Mouse (Mus musculus) CH12.LX (cell line): ENCODE data around the gene Srd5a1. TPM values are rescaled to one million over a fixed set of nuclear protein-coding genes. Genes with fewer than 3 reads are reported as not detected.

Experiments used
- DNase-seq: peaks from one replicate; pipeline ENCODE4 v3.0.0-alpha.2; 2013; ENCODE audit errors: extremely low read depth
- H3K27ac ChIP-seq: 2 replicates; pipeline ENCODE4 v1.5.1; 2012; ENCODE audit warnings: low read depth, mild to moderate bottlenecking, control low read depth, moderate library complexity; ENCODE audit not compliant: insufficient read depth
- H3K27me3 ChIP-seq: replicated peaks from 2 replicates; pipeline ENCODE3; 2012; ENCODE audit warnings: inconsistent platforms
- H3K36me3 ChIP-seq, 2 experiments: replicated peaks in 1 of 2; 2 replicates each; pipeline versions ENCODE3 to v1.6.1; 2012; ENCODE audit warnings: inconsistent platforms in 1 of 2, low read length in 1 of 2, mild to moderate bottlenecking in 1 of 2, mixed read lengths in 1 of 2, moderate library complexity in 1 of 2; ENCODE audit not compliant: control insufficient read depth in 1 of 2, insufficient read depth in 1 of 2
- H3K4me1 ChIP-seq, 2 experiments: 2 replicates each; pipeline ENCODE4 v1.6.1; 2012; ENCODE audit warnings: inconsistent platforms in 1 of 2, moderate library complexity in 1 of 2; ENCODE audit not compliant: insufficient read depth in 2 of 2, control insufficient read depth in 1 of 2
- H3K4me2 ChIP-seq: 2 replicates; pipeline ENCODE4 v1.6.1; 2012; ENCODE audit warnings: low read depth, mild to moderate bottlenecking, control low read depth; ENCODE audit not compliant: poor library complexity, insufficient read depth, severe bottlenecking
- H3K4me3 ChIP-seq, 3 experiments: fragments of 150-350 bp in 1 of 3; sonication (generic) in 1 of 3; replicated peaks in 1 of 3; 2 replicates each; pipeline versions ENCODE3 to v1.5.1; 2011 to 2012; ENCODE audit warnings: low read depth in 2 of 3, low read length in 2 of 3, mild to moderate bottlenecking in 2 of 3, moderate library complexity in 2 of 3, control low read depth in 1 of 3, improper control_type of control experiment in 1 of 3, inconsistent platforms in 1 of 3, mixed read lengths in 1 of 3; ENCODE audit not compliant: poor library complexity in 1 of 3
- H3K79me2 ChIP-seq: replicated peaks from 2 replicates; pipeline ENCODE4 v1.6.1; 2012; ENCODE audit warnings: mild to moderate bottlenecking, moderate library complexity; ENCODE audit not compliant: control insufficient read depth, poor library complexity, insufficient read depth, severe bottlenecking; ENCODE audit errors: extremely low read depth
- H3K9ac ChIP-seq: 2 replicates; pipeline ENCODE4 v1.6.1; 2012; ENCODE audit warnings: low read depth, mild to moderate bottlenecking, control low read depth, moderate library complexity; ENCODE audit not compliant: insufficient read depth
- H3K9me3 ChIP-seq: replicated peaks from 2 replicates; pipeline ENCODE3; 2012; ENCODE audit warnings: low read length, inconsistent platforms, mixed read lengths
- BHLHE40 ChIP-seq: IDR thresholded peaks from 2 replicates; pipeline ENCODE4 v1.6.1; 2011; ENCODE audit warnings: mild to moderate bottlenecking, low read depth, low read length, improper control_type of control experiment
- CHD1 ChIP-seq: IDR thresholded peaks from 2 replicates; pipeline ENCODE4 v1.6.1; 2012; ENCODE audit warnings: low read depth, low read length, improper control_type of control experiment, inconsistent platforms
- E2F4 ChIP-seq: IDR thresholded peaks from 2 replicates; pipeline ENCODE4 v1.6.1; 2011; ENCODE audit warnings: low read depth, low read length, improper control_type of control experiment; ENCODE audit not compliant: insufficient replicate concordance
- ETS1 ChIP-seq: conservative IDR thresholded peaks from 2 replicates; pipeline ENCODE4 v1.6.1; 2012; ENCODE audit warnings: low read depth, mild to moderate bottlenecking, inconsistent platforms, low read length, improper control_type of control experiment, moderate library complexity
- GABPA ChIP-seq: IDR thresholded peaks from 2 replicates; pipeline ENCODE4 v1.6.1; 2012; ENCODE audit warnings: low read depth, low read length, improper control_type of control experiment, inconsistent platforms; ENCODE audit not compliant: insufficient replicate concordance
- HCFC1 ChIP-seq: IDR thresholded peaks from 2 replicates; pipeline ENCODE4 v1.6.1; 2012; ENCODE audit warnings: low read depth, mild to moderate bottlenecking, inconsistent platforms, low read length, improper control_type of control experiment
- IRF4 ChIP-seq: IDR thresholded peaks from 2 replicates; pipeline ENCODE4 v1.6.1; 2014; ENCODE audit warnings: low read depth, mild to moderate bottlenecking, inconsistent platforms, low read length, improper control_type of control experiment
- JUN ChIP-seq: IDR thresholded peaks from 2 replicates; pipeline ENCODE4 v1.6.1; 2011; ENCODE audit warnings: low read depth, mild to moderate bottlenecking, low read length, improper control_type of control experiment, moderate library complexity; ENCODE audit not compliant: insufficient read depth
- JUND ChIP-seq: conservative IDR thresholded peaks from 2 replicates; pipeline ENCODE4 v1.6.1; 2011; ENCODE audit warnings: low read depth, low read length, improper control_type of control experiment
- MAFK ChIP-seq: IDR thresholded peaks from 2 replicates; pipeline ENCODE4 v1.6.1; 2011; ENCODE audit warnings: low read length, improper control_type of control experiment; ENCODE audit not compliant: insufficient replicate concordance
- MEF2A ChIP-seq: IDR thresholded peaks from 2 replicates; pipeline ENCODE4 v1.6.1; 2014; ENCODE audit warnings: low read depth, mild to moderate bottlenecking, inconsistent platforms, low read length, improper control_type of control experiment, borderline replicate concordance
- MXI1 ChIP-seq: IDR thresholded peaks from 2 replicates; pipeline ENCODE4 v1.6.1; 2011; ENCODE audit warnings: mild to moderate bottlenecking, low read depth, low read length, improper control_type of control experiment
- MYC ChIP-seq: IDR thresholded peaks from 2 replicates; pipeline ENCODE4 v1.6.1; 2011; ENCODE audit warnings: low read depth, mild to moderate bottlenecking, improper control_type of control experiment, low read length
- POLR2A ChIP-seq: IDR thresholded peaks from 2 replicates; pipeline ENCODE4 v1.6.1; 2011; ENCODE audit warnings: low read depth, mild to moderate bottlenecking, improper control_type of control experiment, low read length
- POLR2AphosphoS2 ChIP-seq: IDR thresholded peaks from 2 replicates; pipeline ENCODE4 v1.6.1; 2011; ENCODE audit warnings: low read depth, low read length, improper control_type of control experiment
- RAD21 ChIP-seq: IDR thresholded peaks from 2 replicates; pipeline ENCODE4 v1.6.1; 2011; ENCODE audit warnings: low read depth, mild to moderate bottlenecking, low read length, improper control_type of control experiment, moderate library complexity
- RCOR1 ChIP-seq: conservative IDR thresholded peaks from 2 replicates; pipeline ENCODE4 v1.6.1; 2012; ENCODE audit warnings: low read depth, mild to moderate bottlenecking, inconsistent platforms, low read length, improper control_type of control experiment
- SMC3 ChIP-seq: IDR thresholded peaks from 2 replicates; pipeline ENCODE4 v1.6.1; 2011; ENCODE audit warnings: low read depth, low read length, improper control_type of control experiment
- TBP ChIP-seq: conservative IDR thresholded peaks from 2 replicates; pipeline ENCODE4 v1.6.1; 2011; ENCODE audit warnings: low read depth, low read length, improper control_type of control experiment
- TCF12 ChIP-seq: IDR thresholded peaks from 2 replicates; pipeline ENCODE4 v1.6.1; 2014; ENCODE audit warnings: low read depth, mild to moderate bottlenecking, inconsistent platforms, low read length, improper control_type of control experiment
- UBTF ChIP-seq: IDR thresholded peaks from 2 replicates; pipeline ENCODE4 v1.6.1; 2012; ENCODE audit warnings: low read depth, mild to moderate bottlenecking, inconsistent platforms, low read length, improper control_type of control experiment, moderate library complexity
- ZC3H11A ChIP-seq: IDR thresholded peaks from 2 replicates; pipeline ENCODE4 v1.6.1; 2012; ENCODE audit warnings: low read depth, mild to moderate bottlenecking, inconsistent platforms, low read length, improper control_type of control experiment
- ZMIZ1 ChIP-seq: IDR thresholded peaks from 2 replicates; pipeline ENCODE4 v1.6.1; 2012; ENCODE audit warnings: low read depth, mild to moderate bottlenecking, inconsistent platforms, low read length, improper control_type of control experiment
- dilution Hi-C: fragments of 300-500 bp; cut with MboI; formaldehyde crosslinking; loops from 2 replicates; pipeline ENCODE4 v1.14.3; 2020; ENCODE audit warnings: low sequenced_read_pairs; ENCODE audit not compliant: extremely low pct_unique_long_range_greater_than_20kb, extremely low pct_ligation_motif_present
- in situ Hi-C: fragments of 300-500 bp; cut with MboI; formaldehyde crosslinking; loops from 3 replicates; pipeline ENCODE4 v1.14.3; 2019; ENCODE audit warnings: low sequenced_read_pairs, low pct_ligation_motif_present, low pct_unique_long_range_greater_than_20kb, mixed read lengths
- polyA plus RNA-seq: library from polyadenylated mRNA; unstranded; fragments of >175 nt; gene quantifications from 2 replicates; pipeline ENCODE4 v1.2.1, GENCODE M21; 2012; ENCODE audit warnings: low read depth; ENCODE audit not compliant: insufficient read length
- total RNA-seq, 2 experiments: library from RNA; depleted of rRNA; stranded (reverse); fragments of 300-350 nt in 1 of 2; fragments of >200 nt in 1 of 2; gene quantifications; 2 replicates each; pipeline ENCODE4 v1.2.3; 2012 to 2014

The Srd5a1 gene
- total and polyA plus RNA-seq, 3 experiments = 1.2 to 2.4 (median 2.3) TPM

- Histone ChIP-seq H3K36me3 (peaks cover 51 to 79% of the 10 kb centered on the region in 2 experiments), H3K9me3 (no peaks in the 10 kb centered on the region), H3K27ac (no peak overlapping the region), H3K27me3 (no peaks in the 10 kb centered on the region), H3K4me2 (no peak overlapping the region), H3K9ac (no peak overlapping the region)
- dilution Hi-C loops = no loop called here
- no peak for DNase-seq
- in situ Hi-C loops = no loop called here
- no peak for TF ChIP-seq ZMIZ1
- no peak for TF ChIP-seq IRF4
- TF ChIP-seq GABPA = no peak
- no peak for TF ChIP-seq CHD1
- TF ChIP-seq TCF12 = no peak
- TF ChIP-seq JUND = no peak
- no peak for TF ChIP-seq E2F4
- TF ChIP-seq RAD21 = no peak
- no peak for TF ChIP-seq SMC3
- TF ChIP-seq POLR2AphosphoS2 = no peak
- TF ChIP-seq MYC = no peak
- no peak for TF ChIP-seq ZC3H11A
- no peak for TF ChIP-seq BHLHE40
- TF ChIP-seq JUN = no peak
- TF ChIP-seq POLR2A = no peak
- no peak for TF ChIP-seq MXI1
- TF ChIP-seq UBTF = no peak
- TF ChIP-seq, all 38 proteins: peak for 0
- Histone ChIP-seq H3K4me3 (no peak overlapping the region), H3K4me1 (peaks cover 10 to 18% of the 10 kb centered on the region in 2 experiments), H3K79me2 (no peaks in the 10 kb centered on the region)
Measured at GRCm38 (mm10) chr13:69640541-69640940, 29.3 kb upstream of the Srd5a1 start.

- no peaks in the 10 kb centered on the region for H3K79me2 ChIP-seq
- H3K4me3 ChIP-seq = no peak overlapping the region
- peaks cover 10 to 16% of the 10 kb centered on the region in 2 experiments for H3K4me1 ChIP-seq
- no peak for TF ChIP-seq MAFK
- no peak for TF ChIP-seq MEF2A
- TF ChIP-seq RCOR1 = no peak
- no peak for TF ChIP-seq MYC
- no peak for TF ChIP-seq JUN
- TF ChIP-seq BHLHE40 = no peak
- no peak for TF ChIP-seq GABPA
- no peak for TF ChIP-seq MXI1
- TF ChIP-seq IRF4 = no peak
- TF ChIP-seq TBP = no peak
- TF ChIP-seq HCFC1 = no peak
- no peak for TF ChIP-seq ETS1
- no peak overlapping the region for H3K27ac ChIP-seq
- H3K9ac ChIP-seq = no peak overlapping the region
- H3K27me3 ChIP-seq = no peaks in the 10 kb centered on the region
- in situ Hi-C loops = no loop called here
- DNase-seq = no peak
- H3K4me2 ChIP-seq = no peak overlapping the region
- no peaks in the 10 kb centered on the region for H3K9me3 ChIP-seq
- dilution Hi-C loops = no loop called here
- peaks cover 55 to 84% of the 10 kb centered on the region in 2 experiments for H3K36me3 ChIP-seq
Measured at GRCm38 (mm10) chr13:69640126-69640525, 28.9 kb upstream of the Srd5a1 start.
